Mouse (Mus musculus) heart, postnatal 14 days (tissue): ENCODE measurements around the gene Rps6kc1. TPM values are rescaled to one million over a fixed set of nuclear protein-coding genes. Genes with fewer than 3 reads are reported as not detected.

Experiments used
- DNase-seq, 2 experiments: peaks; one replicate each; pipeline ENCODE4 v3.0.0; 2021 to 2022
- intact Hi-C: fragments of 180-260 bp; cut with DNase I; formaldehyde crosslinking; loops from one replicate; pipeline ENCODE4 v1.15.1; 2025
- total RNA-seq, 2 experiments: library from RNA; stranded (reverse); gene quantifications; 2 replicates each; pipeline ENCODE4 v1.2.3; 2021

The Rps6kc1 gene
- total RNA-seq, 2 experiments from 2014 or later: 16.3 to 19.2 TPM

GRCm38 (mm10) chr1:190653989-190654693 lies 257.4 kb downstream of the Rps6kc1 start:
- no peak for DNase-seq
- intact Hi-C loops: no loop called here

DNA sequence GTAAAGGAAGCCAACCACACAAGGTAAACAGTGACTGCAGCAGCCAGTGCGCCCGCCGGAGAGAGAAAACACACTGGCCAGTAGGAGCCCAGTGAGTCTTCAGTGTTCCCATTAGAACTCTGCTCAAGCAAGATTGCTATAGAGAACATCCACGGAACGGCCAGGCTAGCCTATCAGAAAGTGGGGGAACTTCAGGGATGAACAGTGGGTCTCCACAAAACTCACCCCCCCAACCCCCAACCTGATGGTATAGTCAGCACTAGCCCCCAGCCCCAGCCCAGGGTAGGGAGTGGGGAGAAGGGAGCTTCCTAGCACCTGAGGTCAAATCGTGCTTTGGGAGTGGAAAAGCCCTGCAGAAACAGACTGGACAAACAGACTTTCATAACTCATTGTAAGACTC lies 258.5 kb downstream of the Rps6kc1 start:
- DNase-seq: no peak
- intact Hi-C loops: no loop called here

Other genes with a start within 250 kb of the Rps6kc1 start
- gene Angel2, start 13.3 kb upstream of the Rps6kc1 start, total RNA-seq: 10 to 100 TPM; 30.1 to 33.0 TPM
- gene Vash2, start 67.5 kb upstream of the Rps6kc1 start, total RNA-seq: 1 to 10 TPM; 1.4 to 1.7 TPM
- 1 to 10 TPM; 6.4 to 7.0 TPM for gene Flvcr1, start 114.4 kb upstream of the Rps6kc1 start, total RNA-seq
- not detected for gene Spata45, start 124.9 kb upstream of the Rps6kc1 start, total RNA-seq
- 10 to 100 TPM; 14.4 to 20.7 TPM for gene Tatdn3, start 151.2 kb upstream of the Rps6kc1 start, total RNA-seq
- 1 to 10 TPM in 1 of 2 experiments, under 1 TPM in 1; 0.65 to 1.4 TPM for gene Nsl1, start 151.2 kb upstream of the Rps6kc1 start, total RNA-seq
- gene Batf3, start 186.1 kb upstream of the Rps6kc1 start, total RNA-seq: not detected